Mouse (Mus musculus) myocyte (in vitro differentiated cells): ENCODE measurements around the gene Tex52. TPM values are rescaled to one million over a fixed set of nuclear protein-coding genes. Genes with fewer than 3 reads are reported as not detected.

Experiments used
- H3K27me3 ChIP-seq: one replicate; pipeline ENCODE4 v1.6.1; 2011; ENCODE audit not compliant: control insufficient read depth, insufficient read depth, insufficient read length
- H3K36me3 ChIP-seq: one replicate; pipeline ENCODE4 v1.6.1; 2011; ENCODE audit not compliant: control insufficient read depth, insufficient read depth
- H3K4me2 ChIP-seq: one replicate; pipeline ENCODE4 v1.6.1; 2011; ENCODE audit warnings: low read depth, control low read depth
- H3K4me3 ChIP-seq: one replicate; pipeline ENCODE4 v1.5.1; 2011; ENCODE audit warnings: mild to moderate bottlenecking, control low read depth, moderate library complexity
- H3K79me2 ChIP-seq: one replicate; pipeline ENCODE4 v1.6.1; 2011; ENCODE audit not compliant: control insufficient read depth, insufficient read depth
- H3ac ChIP-seq: one replicate; pipeline ENCODE4 v1.6.1; 2011; ENCODE audit not compliant: control insufficient read depth, insufficient read length
- CEBPB ChIP-seq: IDR thresholded peaks from 2 replicates; pipeline ENCODE4 v1.6.1; 2011; ENCODE audit warnings: mild to moderate bottlenecking, moderate library complexity; ENCODE audit not compliant: poor library complexity, insufficient read depth, severe bottlenecking
- E2F4 ChIP-seq: IDR thresholded peaks from one replicate; pipeline ENCODE4 v1.6.1; 2011; ENCODE audit warnings: mild to moderate bottlenecking, control low read depth, moderate library complexity; ENCODE audit not compliant: insufficient read depth
- MAX ChIP-seq: IDR thresholded peaks from one replicate; pipeline ENCODE4 v1.6.1; 2011; ENCODE audit warnings: low read depth, mild to moderate bottlenecking, control low read depth
- MYOD1 ChIP-seq, 3 experiments: IDR thresholded peaks; one replicate each; pipeline ENCODE4 v1.6.1; 2011; ENCODE audit warnings: control low read depth in 2 of 3, low read depth in 2 of 3, mild to moderate bottlenecking in 2 of 3, moderate library complexity in 1 of 3; ENCODE audit not compliant: insufficient read length in 2 of 3, control insufficient read depth in 1 of 3
- MYOG ChIP-seq, 3 experiments: IDR thresholded peaks; one replicate each; pipeline ENCODE4 v1.6.1; 2011; ENCODE audit warnings: control low read depth in 2 of 3, low read depth in 2 of 3, mild to moderate bottlenecking in 2 of 3; ENCODE audit not compliant: insufficient read length in 2 of 3, control insufficient read depth in 1 of 3, insufficient read depth in 1 of 3
- POLR2A ChIP-seq: IDR thresholded peaks from one replicate; pipeline ENCODE4 v1.6.1; 2011; ENCODE audit warnings: low read depth, mild to moderate bottlenecking, control low read depth, moderate library complexity; ENCODE audit not compliant: insufficient read length
- POLR2AphosphoS2 ChIP-seq: IDR thresholded peaks from one replicate; pipeline ENCODE4 v1.6.1; 2011; ENCODE audit warnings: low read depth, control low read depth; ENCODE audit not compliant: insufficient read length
- REST ChIP-seq: IDR thresholded peaks from one replicate; pipeline ENCODE4 v1.6.1; 2011; ENCODE audit warnings: mild to moderate bottlenecking, control low read depth, moderate library complexity; ENCODE audit not compliant: insufficient read depth, insufficient read length
- SRF ChIP-seq: IDR thresholded peaks from one replicate; pipeline ENCODE4 v1.6.1; 2011; ENCODE audit warnings: low read depth; ENCODE audit not compliant: control insufficient read depth, insufficient read length
- TCF12 ChIP-seq: IDR thresholded peaks from one replicate; pipeline ENCODE4 v1.6.1; 2011; ENCODE audit warnings: mild to moderate bottlenecking, control low read depth; ENCODE audit not compliant: poor library complexity, insufficient read depth, severe bottlenecking
- TCF3 ChIP-seq: IDR thresholded peaks from one replicate; pipeline ENCODE4 v1.6.1; 2011; ENCODE audit warnings: low read depth, control low read depth; ENCODE audit not compliant: insufficient read length
- USF1 ChIP-seq: IDR thresholded peaks from one replicate; pipeline ENCODE4 v1.6.1; 2011; ENCODE audit warnings: low read depth, mild to moderate bottlenecking, control low read depth, moderate library complexity
- polyA plus RNA-seq: library from polyadenylated mRNA; unstranded; fragments of >200 nt; fragmentation: generic; extraction: Trizol; gene quantifications from one replicate; pipeline ENCODE4 v1.2.1, GENCODE M21; 2012; ENCODE audit warnings: missing spikeins

Gene Tex52
- polyA plus RNA-seq, 1 experiment: 0.13 TPM

DNA sequence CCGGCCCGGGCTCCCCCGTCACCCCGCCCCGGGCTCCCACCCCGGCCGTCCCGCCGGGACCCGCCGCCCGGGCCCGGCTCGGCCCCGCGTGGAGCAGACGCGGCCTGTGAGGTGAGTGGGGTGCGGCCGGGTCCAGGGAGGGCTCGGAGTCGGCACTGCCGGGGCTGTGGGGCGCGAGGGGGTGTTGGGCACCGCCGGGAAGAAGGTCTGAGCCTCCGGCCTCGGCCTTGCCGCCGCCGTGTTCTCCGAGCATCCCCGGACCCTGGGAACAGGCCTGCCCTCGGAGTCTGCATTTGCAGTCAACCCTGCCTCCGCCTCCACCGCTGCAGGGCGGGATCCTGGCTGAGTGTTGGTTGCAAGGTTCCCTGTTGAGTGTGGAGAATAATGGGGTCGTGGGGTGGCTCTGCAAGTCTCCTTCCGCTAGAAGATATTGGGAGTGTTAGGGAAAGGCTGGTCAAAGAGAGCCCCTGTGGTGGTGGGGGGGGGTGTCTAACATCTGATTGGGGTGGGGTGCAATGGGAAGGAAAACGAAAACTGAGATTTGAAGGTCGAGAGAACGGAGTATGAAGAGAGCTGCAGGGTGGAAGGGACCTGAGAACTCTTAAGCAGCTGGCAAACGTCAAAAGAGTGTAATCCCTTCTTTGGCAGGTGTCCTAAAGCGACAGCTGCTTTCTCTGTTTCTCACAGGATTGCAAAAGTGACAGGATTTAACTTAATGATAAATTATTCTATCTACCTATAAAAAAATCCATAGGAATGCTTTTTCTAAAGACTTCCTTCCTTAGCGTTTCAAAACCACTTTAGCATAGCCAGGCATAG lies 12.0 kb upstream of the Tex52 start:
- Histone ChIP-seq H3K4me2 (peak overlapping the region; percentile 71), H3K4me3 (peak overlapping the region; percentile 73), H3K79me2 (peaks cover 48% of the 10 kb centered on the region), H3K36me3 (peaks cover 9% of the 10 kb centered on the region), H3ac (peak overlapping the region; percentile 48), H3K27me3 (no peaks in the 10 kb centered on the region)
- TF ChIP-seq MYOD1 (IDR thresholded peaks at IDR 0.05; ENCODE audit: control insufficient read depth in 1 of 3, insufficient read length in 2 of 3, low read depth in 2 of 3): peak; percentile 15 to 53 (median 50)
- TF ChIP-seq POLR2AphosphoS2: no peak
- no peak for TF ChIP-seq E2F4
- no peak for TF ChIP-seq TCF12
- TF ChIP-seq MAX: no peak
- no peak for TF ChIP-seq REST
- no peak for TF ChIP-seq SRF
- TF ChIP-seq TCF3: no peak
- no peak for TF ChIP-seq POLR2A
- no peak for TF ChIP-seq USF1
- peak in 1 of 3 experiments; percentile 25 for TF ChIP-seq MYOG (IDR thresholded peaks at IDR 0.05; ENCODE audit: control insufficient read depth in 1 of 3, insufficient read depth in 1 of 3, insufficient read length in 2 of 3, low read depth in 2 of 3)
- no peak for TF ChIP-seq CEBPB

DNA sequence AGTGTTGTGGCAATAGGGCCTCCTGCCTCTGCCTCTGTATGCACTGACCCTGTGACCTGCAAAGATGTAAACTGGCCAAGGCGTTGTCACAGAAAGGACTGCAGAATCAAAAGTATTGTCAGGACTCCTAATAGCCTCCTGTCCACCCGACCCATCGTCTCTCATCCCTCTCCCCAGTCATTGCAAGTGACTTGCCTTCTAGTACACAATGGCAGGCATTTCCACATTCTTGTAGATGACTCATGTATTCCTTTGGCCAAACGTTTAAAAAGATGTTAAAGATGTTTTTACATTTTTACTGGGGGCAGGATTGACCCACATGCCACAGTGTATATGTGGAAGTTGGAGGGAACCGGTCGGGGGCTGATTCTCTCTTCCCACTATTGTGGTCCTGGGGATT lies 10.5 kb upstream of the Tex52 start:
- TF ChIP-seq POLR2AphosphoS2 (no peak), TCF3 (no peak), SRF (no peak), USF1 (no peak), MYOD1 (IDR thresholded peaks at IDR 0.05; ENCODE audit: control insufficient read depth in 1 of 3, insufficient read length in 2 of 3, low read depth in 2 of 3) (no peak), TCF12 (no peak), E2F4 (no peak), REST (no peak), CEBPB (no peak), POLR2A (no peak), MAX (no peak), MYOG (IDR thresholded peaks at IDR 0.05; ENCODE audit: control insufficient read depth in 1 of 3, insufficient read depth in 1 of 3, insufficient read length in 2 of 3, low read depth in 2 of 3) (no peak)
- Histone ChIP-seq H3ac (no peak overlapping the region), H3K79me2 (peaks cover 43% of the 10 kb centered on the region), H3K27me3 (no peaks in the 10 kb centered on the region), H3K4me3 (no peak overlapping the region), H3K4me2 (peak overlapping the region; percentile 71), H3K36me3 (peaks cover 18% of the 10 kb centered on the region)

GRCm38 (mm10) chr6:128366466-128366865 lies 8.8 kb upstream of the Tex52 start:
- Histone ChIP-seq H3ac (no peak overlapping the region), H3K79me2 (peaks cover 25% of the 10 kb centered on the region), H3K27me3 (no peaks in the 10 kb centered on the region), H3K36me3 (peaks cover 32% of the 10 kb centered on the region), H3K4me2 (no peak overlapping the region), H3K4me3 (no peak overlapping the region)
- no peak for TF ChIP-seq POLR2AphosphoS2
- no peak for TF ChIP-seq SRF
- TF ChIP-seq POLR2A: no peak
- TF ChIP-seq REST: no peak

DNA sequence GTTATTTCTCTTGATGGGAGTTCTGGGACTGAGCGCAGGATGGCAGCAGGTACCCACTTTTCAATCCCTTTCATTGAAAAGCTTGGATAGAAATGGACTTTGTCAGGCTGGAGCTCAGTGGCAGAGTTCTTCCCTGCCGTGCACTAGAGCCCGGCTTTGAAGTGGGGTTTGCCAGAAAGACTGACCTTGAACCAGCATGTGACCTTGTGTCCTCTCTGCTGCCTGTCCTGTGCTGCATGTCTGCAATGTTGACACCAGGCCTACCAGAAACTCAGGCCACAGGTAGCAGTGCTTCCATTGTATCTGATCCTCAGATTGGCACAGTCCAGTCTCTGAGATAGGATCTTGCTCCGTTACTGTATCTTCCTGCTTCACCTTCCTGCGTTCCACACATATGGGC lies 5.2 kb upstream of the Tex52 start:
- TF ChIP-seq CEBPB: no peak
- TF ChIP-seq E2F4: no peak
- TF ChIP-seq TCF12: no peak
- TF ChIP-seq MYOG (IDR thresholded peaks at IDR 0.05; ENCODE audit: control insufficient read depth in 1 of 3, insufficient read depth in 1 of 3, insufficient read length in 2 of 3, low read depth in 2 of 3): no peak
- no peak for TF ChIP-seq POLR2A
- Histone ChIP-seq H3K36me3 (peaks cover 32% of the 10 kb centered on the region), H3ac (no peak overlapping the region)

More for the DNA sequence above, 5.2 kb upstream of the Tex52 start:
- Histone ChIP-seq H3K4me3 (no peak overlapping the region), H3K79me2 (peaks cover 14% of the 10 kb centered on the region), H3K4me2 (no peak overlapping the region), H3K27me3 (no peaks in the 10 kb centered on the region)
